Mouse (Mus musculus) stomach, embryonic 16.5 days (tissue): Measurements from ENCODE around the gene Cltrn. TPM values are rescaled to one million over a fixed set of nuclear protein-coding genes. Genes with fewer than 3 reads are reported as not detected.
A peak's percentile ranks its signal among the peaks of the same experiment; 100 is the strongest.

Experiments used
- ATAC-seq: fragments of 200-750 bp; cut with Nextera tagmentation; 2 replicates; pipeline ENCODE4 v1.8.0; 2017; ENCODE audit warnings: moderate number of reproducible peaks, moderate TSS enrichment; ENCODE audit not compliant: insufficient read depth, low FRiP score
- H3K27ac ChIP-seq: fragments of 300-500 bp; sonication (generic); 2 replicates; pipeline ENCODE4 v1.5.1; 2014; ENCODE audit warnings: low read length
- H3K27me3 ChIP-seq: fragments of 300-500 bp; sonication (generic); 2 replicates; pipeline ENCODE4 v1.6.1; 2014; ENCODE audit warnings: low read length, control low read depth, mixed read lengths; ENCODE audit not compliant: control insufficient read depth, insufficient read depth
- H3K36me3 ChIP-seq: fragments of 300-500 bp; sonication (generic); 2 replicates; pipeline ENCODE4 v1.6.1; 2014; ENCODE audit warnings: low read length; ENCODE audit not compliant: control insufficient read depth, insufficient read depth
- H3K4me1 ChIP-seq: fragments of 300-500 bp; sonication (generic); 2 replicates; pipeline ENCODE4 v1.6.1; 2014; ENCODE audit warnings: low read length, control low read depth, mixed read lengths; ENCODE audit not compliant: control insufficient read depth, insufficient read depth
- H3K4me2 ChIP-seq: fragments of 300-500 bp; sonication (generic); 2 replicates; pipeline ENCODE4 v1.6.1; 2014; ENCODE audit warnings: low read depth, low read length, mixed read lengths
- H3K4me3 ChIP-seq: fragments of 300-500 bp; sonication (generic); replicated peaks from 2 replicates; pipeline ENCODE4 v1.5.1; 2014; ENCODE audit warnings: mild to moderate bottlenecking, low read length
- H3K9ac ChIP-seq: fragments of 300-500 bp; sonication (generic); 2 replicates; pipeline ENCODE4 v1.6.1; 2014; ENCODE audit warnings: low read length
- H3K9me3 ChIP-seq: fragments of 300-500 bp; sonication (generic); replicated peaks from 2 replicates; pipeline ENCODE4 v1.6.1; 2016; ENCODE audit warnings: low read length, control low read depth; ENCODE audit not compliant: control insufficient read depth
- WGBS: fragments of 180-500 bp; shearing (Covaris S2); extraction: QIAGEN DNeasy Blood & Tissue Kit; methylation state at CpG from one replicate; pipeline ENCODE4 v1.1.7; 2014; 5-methylcytosine and 5-hydroxymethylcytosine counted together
- polyA plus RNA-seq: library from polyadenylated mRNA; unstranded; fragments of >200 nt; fragmentation: Nextera tagmentation; extraction: Ambion mirVana; gene quantifications from 2 replicates; pipeline ENCODE4 v1.2.1, GENCODE M21; 2015

Cltrn gene
- polyA plus RNA-seq, 1 experiment from 2014 or later, result 7.2 TPM

- WGBS, result 24% methylated on average over 52 of the region's 54 CpGs
- Histone ChIP-seq H3K9ac (peak within 1 kb of the TSS; percentile 78), H3K36me3 (no peaks in the 10 kb centered on the region), H3K4me2 (peak within 1 kb of the TSS; percentile 77), H3K4me3 (peak within 1 kb of the TSS; percentile 61), H3K27me3 (no peaks in the 10 kb centered on the region), H3K9me3 (no peaks in the 10 kb centered on the region), H3K27ac (peak within 1 kb of the TSS; percentile 82), H3K4me1 (peaks cover 4% of the 10 kb centered on the region; the same call in 1 of the 2 replicates)
- ATAC-seq, result peak; percentile 99
Measured at GRCm38 (mm10) chrX:164076040-164076775, 12.4 kb upstream of the Cltrn start, which contains the start of gene Siah1b. Gene Siah1b (minus strand): TSS chrX:164076493.

- Histone ChIP-seq H3K9me3 (no peaks in the 10 kb centered on the region), H3K9ac (no peak overlapping the region), H3K4me2 (no peak overlapping the region), H3K27me3 (no peaks in the 10 kb centered on the region), H3K4me1 (no peaks in the 10 kb centered on the region), H3K4me3 (no peak overlapping the region), H3K36me3 (no peaks in the 10 kb centered on the region), H3K27ac (no peak overlapping the region)
- 85% methylated on average over 9 of the region's 9 CpGs for WGBS
- ATAC-seq, result no peak
Measured at GRCm38 (mm10) chrX:164082030-164082429, 6.6 kb upstream of the Cltrn start.

- no peaks in the 10 kb centered on the region for H3K4me1 ChIP-seq
- H3K27me3 ChIP-seq, result peaks cover 16% of the 10 kb centered on the region; the same call in 1 of the 2 replicates
- H3K4me2 ChIP-seq, result no peak overlapping the region
- H3K36me3 ChIP-seq, result no peaks in the 10 kb centered on the region
- H3K9me3 ChIP-seq, result no peaks in the 10 kb centered on the region
- H3K27ac ChIP-seq, result no peak overlapping the region
- H3K4me3 ChIP-seq, result no peak overlapping the region
- no peak overlapping the region for H3K9ac ChIP-seq
- no peak for ATAC-seq
- WGBS, result 72% methylated on average over 11 of the region's 11 CpGs
Measured at GRCm38 (mm10) chrX:164089916-164090315, 1.3 kb downstream of the Cltrn start.

GRCm38 (mm10) chrX:164092300-164093169, 3.9 kb downstream of the Cltrn start:
- no peak overlapping the region for H3K4me2 ChIP-seq
- H3K9me3 ChIP-seq, result no peaks in the 10 kb centered on the region
- H3K27me3 ChIP-seq, result peaks cover 16% of the 10 kb centered on the region; the same call in 1 of the 2 replicates
- no peak overlapping the region for H3K9ac ChIP-seq
- H3K4me3 ChIP-seq, result no peak overlapping the region
- no peak for ATAC-seq
- 51% methylated on average over 7 of the region's 7 CpGs for WGBS
- H3K36me3 ChIP-seq, result no peaks in the 10 kb centered on the region
- H3K27ac ChIP-seq, result no peak overlapping the region
- no peaks in the 10 kb centered on the region for H3K4me1 ChIP-seq

- H3K4me2 ChIP-seq, result no peak overlapping the region
- no peak overlapping the region for H3K27ac ChIP-seq
- no peak for ATAC-seq
- no peaks in the 10 kb centered on the region for H3K36me3 ChIP-seq
- 77% methylated on average over 5 of the region's 5 CpGs for WGBS
- H3K27me3 ChIP-seq, result peaks cover 16% of the 10 kb centered on the region; the same call in 1 of the 2 replicates
- H3K9me3 ChIP-seq, result no peaks in the 10 kb centered on the region
- H3K4me3 ChIP-seq, result no peak overlapping the region
- H3K9ac ChIP-seq, result no peak overlapping the region
- no peaks in the 10 kb centered on the region for H3K4me1 ChIP-seq
Measured at GRCm38 (mm10) chrX:164093435-164093834, 4.8 kb downstream of the Cltrn start.

- ATAC-seq, result no peak
- H3K36me3 ChIP-seq, result no peaks in the 10 kb centered on the region
- no peak overlapping the region for H3K4me2 ChIP-seq
- H3K9ac ChIP-seq, result no peak overlapping the region
- 0 out of 2 replicates have a peak, but pooled peaks cover 5% of the 10 kb centered on the region for H3K27me3 ChIP-seq
- WGBS, result 66% methylated on average over 2 of the region's 2 CpGs
- H3K27ac ChIP-seq, result no peak overlapping the region
- no peak overlapping the region for H3K4me3 ChIP-seq
- no peaks in the 10 kb centered on the region for H3K9me3 ChIP-seq
- H3K4me1 ChIP-seq, result no peaks in the 10 kb centered on the region
Measured at GRCm38 (mm10) chrX:164095838-164096237, 7.2 kb downstream of the Cltrn start.

GRCm38 (mm10) chrX:164101483-164101882, 12.9 kb downstream of the Cltrn start:
- H3K27me3 ChIP-seq, result no peaks in the 10 kb centered on the region; the same call in 1 of the 2 replicates
- no peak overlapping the region for H3K4me2 ChIP-seq
- H3K27ac ChIP-seq, result no peak overlapping the region
- no peaks in the 10 kb centered on the region for H3K4me1 ChIP-seq
- no peak overlapping the region for H3K9ac ChIP-seq
- no peak for ATAC-seq
- no peak overlapping the region for H3K4me3 ChIP-seq
- H3K36me3 ChIP-seq, result no peaks in the 10 kb centered on the region
- H3K9me3 ChIP-seq, result no peaks in the 10 kb centered on the region

- H3K4me3 ChIP-seq, result no peak overlapping the region
- no peak overlapping the region for H3K9ac ChIP-seq
- no peaks in the 10 kb centered on the region for H3K9me3 ChIP-seq
- WGBS, result 82% methylated on average over 7 of the region's 7 CpGs
- no peaks in the 10 kb centered on the region; the same call in 1 of the 2 replicates for H3K27me3 ChIP-seq
- H3K27ac ChIP-seq, result no peak overlapping the region
- no peaks in the 10 kb centered on the region for H3K36me3 ChIP-seq
- no peaks in the 10 kb centered on the region for H3K4me1 ChIP-seq
- ATAC-seq, result no peak
- no peak overlapping the region for H3K4me2 ChIP-seq
Measured at GRCm38 (mm10) chrX:164102198-164102597, 13.6 kb downstream of the Cltrn start.

- H3K4me3 ChIP-seq, result no peak overlapping the region
- no peak overlapping the region for H3K27ac ChIP-seq
- H3K4me1 ChIP-seq, result no peaks in the 10 kb centered on the region
- no peaks in the 10 kb centered on the region; the same call in 1 of the 2 replicates for H3K27me3 ChIP-seq
- H3K9ac ChIP-seq, result no peak overlapping the region
- H3K9me3 ChIP-seq, result no peaks in the 10 kb centered on the region
- 52% methylated on average over 6 of the region's 6 CpGs for WGBS
- no peaks in the 10 kb centered on the region for H3K36me3 ChIP-seq
- peak; percentile 69 for ATAC-seq
- no peak overlapping the region for H3K4me2 ChIP-seq
Measured at GRCm38 (mm10) chrX:164102656-164103055, 14.0 kb downstream of the Cltrn start.
